Mouse (Mus musculus): ENCODE data around the gene Spocd1. TPM values are rescaled to one million over a fixed set of nuclear protein-coding genes. Genes with fewer than 3 reads are reported as not detected.

Gene Spocd1
- polyA plus RNA-seq, 1 experiment from 2014 or later, result not detected

DNA sequence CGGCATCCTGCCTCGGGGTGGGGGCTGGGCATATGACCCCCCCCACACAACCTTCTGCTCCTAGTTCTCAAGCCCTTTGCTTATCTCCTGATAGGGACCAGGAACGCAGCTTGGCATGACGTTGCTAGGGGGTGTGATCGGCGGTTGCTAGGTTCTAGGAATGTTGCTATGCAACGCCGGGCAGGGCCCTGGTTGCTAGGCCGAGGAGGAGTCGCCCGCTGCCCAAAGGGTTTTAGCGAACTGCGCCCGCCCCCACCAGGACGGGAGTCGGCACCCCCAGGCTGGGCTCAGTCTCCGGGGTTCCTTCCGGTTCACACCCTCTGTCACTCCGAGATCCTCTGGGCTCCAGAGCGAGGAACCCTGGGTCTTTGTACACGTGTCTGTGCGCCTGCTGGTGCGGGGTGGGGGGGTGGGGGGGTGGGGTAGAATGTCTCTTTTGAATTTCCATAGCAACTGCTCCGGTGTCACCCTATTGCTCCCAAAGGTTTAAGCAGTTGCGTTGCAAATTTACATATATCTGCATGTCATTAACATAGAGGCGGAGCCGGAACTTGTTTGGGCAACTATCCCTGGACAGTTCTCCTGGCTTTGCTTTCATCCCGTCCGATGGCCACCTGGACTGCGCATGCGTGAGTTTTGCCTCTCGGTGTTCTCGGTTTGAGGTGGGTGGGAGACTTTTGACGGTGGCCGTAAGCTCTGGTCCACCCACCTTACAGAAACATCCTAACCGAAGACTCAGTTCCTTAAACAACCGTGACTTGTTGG, 31.3 kb downstream of the Spocd1 start:
- WGBS, result under 1% methylated on average over 37 of the region's 37 CpGs
- H3K36me3 ChIP-seq (ENCODE audit: control insufficient read depth, insufficient read depth), result no peaks in the 10 kb centered on the region
- peak overlapping the region; percentile 58 for H3K9ac ChIP-seq (replicated peaks; ENCODE audit: low read depth, low read length)
- H3K4me3 ChIP-seq (replicated peaks; ENCODE audit: low read length), result peak overlapping the region; percentile 59
- peaks cover 13% of the 10 kb centered on the region for H3K4me1 ChIP-seq (replicated peaks; ENCODE audit: control insufficient read depth, insufficient read depth, low read length)
- ATAC-seq, result peak; percentile 89
- peak overlapping the region; percentile 88 for H3K4me2 ChIP-seq (ENCODE audit: low read length)
- peak overlapping the region; percentile 52 for H3K27ac ChIP-seq (ENCODE audit: low read length)
- no peaks in the 10 kb centered on the region for H3K9me3 ChIP-seq (ENCODE audit: control insufficient read depth, low read length)
- H3K27me3 ChIP-seq (replicated peaks; ENCODE audit: control insufficient read depth, insufficient read depth, low read length), result 0 out of 2 replicates have a peak, but pooled peaks cover 2% of the 10 kb centered on the region

- 54% methylated on average over 11 of the region's 11 CpGs for WGBS
- H3K36me3 ChIP-seq (ENCODE audit: control insufficient read depth, insufficient read depth), result no peaks in the 10 kb centered on the region
- ATAC-seq, result no peak
- H3K4me1 ChIP-seq (replicated peaks; ENCODE audit: control insufficient read depth, insufficient read depth, low read length), result peaks cover 31% of the 10 kb centered on the region
- H3K27ac ChIP-seq (ENCODE audit: low read length), result no peak overlapping the region
- no peak overlapping the region for H3K4me3 ChIP-seq (replicated peaks; ENCODE audit: low read length)
- no peaks in the 10 kb centered on the region for H3K9me3 ChIP-seq (ENCODE audit: control insufficient read depth, low read length)
- no peak overlapping the region for H3K4me2 ChIP-seq (ENCODE audit: low read length)
- no peak overlapping the region for H3K9ac ChIP-seq (replicated peaks; ENCODE audit: low read depth, low read length)
- H3K27me3 ChIP-seq (replicated peaks; ENCODE audit: control insufficient read depth, insufficient read depth, low read length), result no peaks in the 10 kb centered on the region
Observed at GRCm38 (mm10) chr4:129965294-129965693, 36.2 kb downstream of the Spocd1 start.

DNA sequence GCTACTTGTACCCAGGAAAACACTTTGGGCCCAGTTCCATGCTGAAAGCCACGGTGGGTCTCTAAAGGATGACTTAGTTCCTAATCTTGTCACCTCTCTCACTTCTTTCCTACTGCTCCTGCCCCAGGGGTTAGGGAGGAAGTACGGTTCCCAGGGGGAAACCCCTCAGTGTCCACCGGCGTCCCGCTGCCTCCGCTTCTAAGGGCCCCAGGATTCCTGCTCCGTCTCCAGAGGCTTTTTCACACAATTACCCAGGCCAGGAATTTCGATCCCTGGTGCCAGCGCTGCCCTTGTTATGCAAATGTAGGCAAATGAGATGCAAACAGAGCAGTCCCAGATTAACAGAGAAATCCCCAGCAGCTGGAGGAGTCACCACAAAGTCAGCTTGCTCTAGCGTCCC, 37.2 kb downstream of the Spocd1 start:
- H3K36me3 ChIP-seq (ENCODE audit: control insufficient read depth, insufficient read depth), result no peaks in the 10 kb centered on the region
- H3K9me3 ChIP-seq (ENCODE audit: control insufficient read depth, low read length), result no peaks in the 10 kb centered on the region
- peaks cover 26% of the 10 kb centered on the region for H3K4me1 ChIP-seq (replicated peaks; ENCODE audit: control insufficient read depth, insufficient read depth, low read length)
- H3K4me2 ChIP-seq (ENCODE audit: low read length), result peak overlapping the region; percentile 21; the same call in 1 of the 2 replicates
- peak overlapping the region; percentile 63 for H3K27ac ChIP-seq (ENCODE audit: low read length)
- ATAC-seq, result peak; percentile 45
- 0 out of 2 replicates have a peak overlapping the region, but pooled peaks have one; percentile 19 for H3K9ac ChIP-seq (replicated peaks; ENCODE audit: low read depth, low read length)
- H3K27me3 ChIP-seq (replicated peaks; ENCODE audit: control insufficient read depth, insufficient read depth, low read length), result no peaks in the 10 kb centered on the region
- WGBS, result 3% methylated on average over 10 of the region's 10 CpGs
- no peak overlapping the region for H3K4me3 ChIP-seq (replicated peaks; ENCODE audit: low read length)

DNA sequence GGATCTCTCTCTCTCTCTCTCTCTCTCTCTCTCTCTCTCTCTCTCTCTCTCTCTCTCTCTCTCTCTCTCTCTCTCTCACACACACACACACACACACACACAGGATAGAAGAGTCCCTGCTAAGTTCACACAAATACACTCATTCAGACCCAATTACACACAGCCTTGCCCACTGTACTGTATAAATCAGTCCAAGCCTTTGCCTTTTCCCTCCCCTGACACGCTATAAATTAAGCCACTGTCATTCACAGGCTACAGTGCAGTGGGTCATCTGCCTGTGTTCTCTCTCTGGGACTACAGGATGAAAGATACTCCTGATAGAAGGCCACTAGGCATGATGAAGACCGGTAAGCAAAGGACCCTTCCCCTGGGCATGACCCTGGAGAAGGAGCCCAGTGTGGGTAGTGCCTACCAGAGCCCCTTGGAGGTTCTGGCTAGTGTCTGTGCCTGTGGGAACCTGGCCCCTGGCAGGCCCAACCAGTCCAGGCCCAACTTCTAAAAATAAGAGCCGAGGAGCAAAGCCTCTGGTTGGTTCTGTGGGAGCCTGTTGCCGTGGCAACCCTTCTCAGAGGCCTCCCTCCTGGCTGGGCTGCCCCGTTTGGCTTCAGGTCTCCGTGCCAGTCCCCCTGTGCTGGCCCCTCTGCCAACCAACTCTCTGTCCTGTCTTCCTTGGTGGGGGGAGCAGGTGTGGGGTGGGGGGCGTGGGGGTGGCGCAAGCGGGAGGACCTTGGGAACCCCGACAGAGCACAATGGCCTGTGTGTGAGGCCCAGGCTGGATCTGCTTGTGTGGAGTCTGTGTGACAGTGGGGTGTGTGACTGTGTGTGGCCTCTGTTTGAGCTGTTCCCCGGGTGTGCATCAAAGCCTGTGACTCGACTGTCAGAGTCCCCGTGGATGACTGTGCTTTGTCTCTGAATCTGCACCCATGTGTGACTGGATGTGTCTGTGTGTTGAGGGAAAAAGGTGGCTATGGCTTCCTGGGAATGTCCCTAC, 38.3 kb downstream of the Spocd1 start:
- Histone ChIP-seq H3K4me3 (replicated peaks; ENCODE audit: low read length) (no peak overlapping the region), H3K9ac (replicated peaks; ENCODE audit: low read depth, low read length) (peak overlapping the region; percentile 23), H3K27me3 (replicated peaks; ENCODE audit: control insufficient read depth, insufficient read depth, low read length) (no peaks in the 10 kb centered on the region), H3K27ac (ENCODE audit: low read length) (peak overlapping the region; percentile 65), H3K9me3 (ENCODE audit: control insufficient read depth, low read length) (no peaks in the 10 kb centered on the region), H3K36me3 (ENCODE audit: control insufficient read depth, insufficient read depth) (no peaks in the 10 kb centered on the region), H3K4me1 (replicated peaks; ENCODE audit: control insufficient read depth, insufficient read depth, low read length) (peaks cover 33% of the 10 kb centered on the region), H3K4me2 (ENCODE audit: low read length) (peak overlapping the region; percentile 24; the same call in 1 of the 2 replicates)
- peak; percentile 84 for ATAC-seq
- WGBS, result 8% methylated on average over 12 of the region's 13 CpGs

DNA sequence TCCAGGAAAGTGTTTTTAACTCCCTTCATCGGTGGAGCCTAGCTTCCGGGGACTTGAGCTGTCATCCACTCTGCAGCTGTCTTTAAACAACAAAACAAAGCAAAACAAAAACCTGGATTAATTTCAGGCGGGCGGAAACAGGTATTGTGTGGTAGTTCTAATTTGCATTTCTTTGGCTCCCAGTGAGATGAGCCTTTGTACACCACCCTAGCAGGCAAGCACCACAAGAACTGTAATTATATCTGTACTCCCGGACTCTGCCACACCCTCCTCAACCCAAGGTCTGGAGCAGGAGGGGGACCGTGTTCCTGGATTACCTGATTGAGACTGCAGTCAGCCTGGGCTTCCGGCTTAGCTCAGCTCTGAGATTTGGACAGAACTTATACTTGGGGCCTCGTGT, 41.1 kb downstream of the Spocd1 start:
- no peak overlapping the region for H3K4me3 ChIP-seq (replicated peaks; ENCODE audit: low read length)
- WGBS, result 11% methylated on average over 8 of the region's 8 CpGs
- no peaks in the 10 kb centered on the region for H3K36me3 ChIP-seq (ENCODE audit: control insufficient read depth, insufficient read depth)
- H3K9me3 ChIP-seq (ENCODE audit: control insufficient read depth, low read length), result no peaks in the 10 kb centered on the region
- H3K4me1 ChIP-seq (replicated peaks; ENCODE audit: control insufficient read depth, insufficient read depth, low read length), result peaks cover 33% of the 10 kb centered on the region
- ATAC-seq, result no peak
- no peak overlapping the region for H3K9ac ChIP-seq (replicated peaks; ENCODE audit: low read depth, low read length)
- H3K4me2 ChIP-seq (ENCODE audit: low read length), result no peak overlapping the region
- H3K27me3 ChIP-seq (replicated peaks; ENCODE audit: control insufficient read depth, insufficient read depth, low read length), result no peaks in the 10 kb centered on the region
- H3K27ac ChIP-seq (ENCODE audit: low read length), result no peak overlapping the region

DNA sequence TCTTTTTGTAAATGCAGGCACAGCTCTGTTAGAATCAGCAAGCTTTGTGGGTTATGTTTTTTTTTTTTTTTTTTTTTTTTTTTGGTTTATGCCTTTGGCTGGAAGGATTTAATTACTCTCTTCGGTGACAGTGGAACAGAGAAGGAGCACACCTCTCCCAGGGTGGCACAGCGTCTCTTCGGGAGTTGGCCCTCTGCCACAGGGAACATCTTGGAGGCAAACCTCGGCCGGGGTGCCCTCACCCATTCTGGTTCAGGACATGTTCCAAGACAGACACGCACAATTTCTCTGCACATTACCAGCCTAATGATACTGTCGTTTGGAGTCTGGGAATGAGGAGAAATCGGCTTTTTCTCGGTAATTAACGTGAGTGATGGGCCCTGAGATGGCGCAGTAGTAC, 41.8 kb downstream of the Spocd1 start:
- no peaks in the 10 kb centered on the region for H3K36me3 ChIP-seq (ENCODE audit: control insufficient read depth, insufficient read depth)
- H3K4me1 ChIP-seq (replicated peaks; ENCODE audit: control insufficient read depth, insufficient read depth, low read length), result peaks cover 33% of the 10 kb centered on the region
- no peaks in the 10 kb centered on the region for H3K9me3 ChIP-seq (ENCODE audit: control insufficient read depth, low read length)
- H3K4me2 ChIP-seq (ENCODE audit: low read length), result no peak overlapping the region
- H3K9ac ChIP-seq (replicated peaks; ENCODE audit: low read depth, low read length), result no peak overlapping the region
- no peak overlapping the region for H3K4me3 ChIP-seq (replicated peaks; ENCODE audit: low read length)
- H3K27ac ChIP-seq (ENCODE audit: low read length), result no peak overlapping the region
- ATAC-seq, result no peak
- H3K27me3 ChIP-seq (replicated peaks; ENCODE audit: control insufficient read depth, insufficient read depth, low read length), result no peaks in the 10 kb centered on the region
- 55% methylated on average over 11 of the region's 11 CpGs for WGBS

DNA sequence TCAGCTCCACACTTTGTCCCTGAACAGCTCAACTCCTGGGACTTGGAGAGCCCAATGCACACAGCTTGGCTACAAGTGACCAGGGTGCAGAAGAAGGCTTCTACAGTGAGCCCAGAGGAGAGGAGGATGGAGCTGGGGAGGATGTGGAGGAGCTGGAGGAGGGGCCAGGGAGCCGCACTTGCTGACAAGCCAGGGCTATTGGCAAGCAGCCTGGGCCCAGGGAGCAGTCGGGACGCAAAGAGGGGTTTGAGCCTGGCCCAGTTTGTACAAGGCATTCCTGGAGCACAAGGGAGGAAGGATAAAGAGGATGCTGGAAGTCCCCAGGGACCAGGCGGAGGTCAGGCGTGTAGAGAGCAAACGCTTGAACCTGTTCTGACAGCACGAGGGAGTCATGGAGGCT, 42.9 kb downstream of the Spocd1 start:
- ATAC-seq, result peak; percentile 35; the same call in 1 of the 2 replicates
- H3K4me3 ChIP-seq (replicated peaks; ENCODE audit: low read length), result no peak overlapping the region
- H3K27me3 ChIP-seq (replicated peaks; ENCODE audit: control insufficient read depth, insufficient read depth, low read length), result no peaks in the 10 kb centered on the region
- no peaks in the 10 kb centered on the region for H3K9me3 ChIP-seq (ENCODE audit: control insufficient read depth, low read length)
- no peak overlapping the region for H3K4me2 ChIP-seq (ENCODE audit: low read length)
- H3K9ac ChIP-seq (replicated peaks; ENCODE audit: low read depth, low read length), result no peak overlapping the region
- no peaks in the 10 kb centered on the region for H3K36me3 ChIP-seq (ENCODE audit: control insufficient read depth, insufficient read depth)
- H3K4me1 ChIP-seq (replicated peaks; ENCODE audit: control insufficient read depth, insufficient read depth, low read length), result peaks cover 22% of the 10 kb centered on the region
- no peak overlapping the region for H3K27ac ChIP-seq (ENCODE audit: low read length)
- WGBS, result 22% methylated on average over 7 of the region's 7 CpGs

- Histone ChIP-seq H3K27ac (ENCODE audit: low read length) (no peak overlapping the region), H3K36me3 (ENCODE audit: control insufficient read depth, insufficient read depth) (no peaks in the 10 kb centered on the region), H3K4me2 (ENCODE audit: low read length) (no peak overlapping the region), H3K4me1 (replicated peaks; ENCODE audit: control insufficient read depth, insufficient read depth, low read length) (peaks cover 10% of the 10 kb centered on the region; the same call in 1 of the 2 replicates), H3K4me3 (replicated peaks; ENCODE audit: low read length) (no peak overlapping the region), H3K9me3 (ENCODE audit: control insufficient read depth, low read length) (no peaks in the 10 kb centered on the region), H3K9ac (replicated peaks; ENCODE audit: low read depth, low read length) (no peak overlapping the region), H3K27me3 (replicated peaks; ENCODE audit: control insufficient read depth, insufficient read depth, low read length) (no peaks in the 10 kb centered on the region)
- no peak for ATAC-seq
- 64% methylated on average over 9 of the region's 9 CpGs for WGBS
Observed at GRCm38 (mm10) chr4:129974285-129974684, 45.2 kb downstream of the Spocd1 start.

GRCm38 (mm10) chr4:129977256-129977655, 48.2 kb downstream of the Spocd1 start:
- no peak for ATAC-seq
- no peak overlapping the region for H3K9ac ChIP-seq (replicated peaks; ENCODE audit: low read depth, low read length)
- H3K4me1 ChIP-seq (replicated peaks; ENCODE audit: control insufficient read depth, insufficient read depth, low read length), result peaks cover 7% of the 10 kb centered on the region
- no peak overlapping the region for H3K27ac ChIP-seq (ENCODE audit: low read length)
- no peak overlapping the region for H3K4me2 ChIP-seq (ENCODE audit: low read length)
- WGBS, result 69% methylated on average over 4 of the region's 4 CpGs
- H3K27me3 ChIP-seq (replicated peaks; ENCODE audit: control insufficient read depth, insufficient read depth, low read length), result no peaks in the 10 kb centered on the region
- no peaks in the 10 kb centered on the region for H3K36me3 ChIP-seq (ENCODE audit: control insufficient read depth, insufficient read depth)
- no peaks in the 10 kb centered on the region for H3K9me3 ChIP-seq (ENCODE audit: control insufficient read depth, low read length)
- H3K4me3 ChIP-seq (replicated peaks; ENCODE audit: low read length), result no peak overlapping the region
